Mouse (Mus musculus): ENCODE data around the gene Zfhx3.

The Zfhx3 gene

DNA sequence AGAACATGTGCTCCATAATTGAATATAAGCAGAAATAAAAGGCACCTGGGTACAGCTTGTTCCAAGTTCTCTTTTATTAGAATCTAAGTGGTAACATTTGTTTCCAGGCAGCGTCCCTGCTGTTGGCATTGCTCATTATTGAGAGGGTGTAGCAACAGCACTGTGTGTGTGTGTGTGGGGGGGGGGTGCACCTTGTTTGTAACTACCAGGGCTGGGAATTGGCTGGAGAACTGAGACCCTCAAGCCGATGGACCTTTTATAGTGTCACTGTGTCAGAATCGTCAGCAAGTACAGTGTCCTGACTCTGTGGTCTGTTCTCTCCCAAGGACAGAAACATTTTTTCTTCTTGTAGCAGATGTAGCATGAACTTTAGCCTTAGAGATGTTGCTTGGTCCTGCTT is 77.2 kb downstream of the Zfhx3 start:
- DNase-seq (ENCODE audit: low spot score in 2 of 2): no peak

GRCm38 (mm10) chr8:108022404-108022803 is 80.0 kb downstream of the Zfhx3 start:
- DNase-seq (ENCODE audit: low spot score in 2 of 2): no peak

DNA sequence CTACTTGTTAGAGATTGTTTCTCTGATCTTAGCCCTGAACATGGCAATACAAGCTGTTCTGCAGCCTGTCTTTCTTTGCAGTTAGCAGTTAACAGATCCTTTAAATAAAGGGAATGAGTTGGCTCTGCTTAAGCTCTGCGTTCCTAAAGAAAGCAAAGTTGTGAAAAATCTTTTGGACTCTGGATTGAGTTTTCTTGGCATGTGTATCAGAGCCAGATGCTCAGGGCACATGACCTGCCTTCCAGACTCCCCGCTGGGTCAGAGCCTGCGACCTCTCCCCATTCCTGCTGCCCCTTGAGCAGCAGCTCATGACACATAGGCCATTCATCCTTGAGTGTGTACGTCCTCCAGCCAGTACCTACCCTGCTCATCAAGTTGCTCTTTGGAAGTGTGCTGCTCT is 81.9 kb downstream of the Zfhx3 start:
- no peak for DNase-seq (ENCODE audit: low spot score in 2 of 2)

GRCm38 (mm10) chr8:108025249-108025648 is 82.8 kb downstream of the Zfhx3 start:
- no peak for DNase-seq (ENCODE audit: low spot score in 2 of 2)

DNA sequence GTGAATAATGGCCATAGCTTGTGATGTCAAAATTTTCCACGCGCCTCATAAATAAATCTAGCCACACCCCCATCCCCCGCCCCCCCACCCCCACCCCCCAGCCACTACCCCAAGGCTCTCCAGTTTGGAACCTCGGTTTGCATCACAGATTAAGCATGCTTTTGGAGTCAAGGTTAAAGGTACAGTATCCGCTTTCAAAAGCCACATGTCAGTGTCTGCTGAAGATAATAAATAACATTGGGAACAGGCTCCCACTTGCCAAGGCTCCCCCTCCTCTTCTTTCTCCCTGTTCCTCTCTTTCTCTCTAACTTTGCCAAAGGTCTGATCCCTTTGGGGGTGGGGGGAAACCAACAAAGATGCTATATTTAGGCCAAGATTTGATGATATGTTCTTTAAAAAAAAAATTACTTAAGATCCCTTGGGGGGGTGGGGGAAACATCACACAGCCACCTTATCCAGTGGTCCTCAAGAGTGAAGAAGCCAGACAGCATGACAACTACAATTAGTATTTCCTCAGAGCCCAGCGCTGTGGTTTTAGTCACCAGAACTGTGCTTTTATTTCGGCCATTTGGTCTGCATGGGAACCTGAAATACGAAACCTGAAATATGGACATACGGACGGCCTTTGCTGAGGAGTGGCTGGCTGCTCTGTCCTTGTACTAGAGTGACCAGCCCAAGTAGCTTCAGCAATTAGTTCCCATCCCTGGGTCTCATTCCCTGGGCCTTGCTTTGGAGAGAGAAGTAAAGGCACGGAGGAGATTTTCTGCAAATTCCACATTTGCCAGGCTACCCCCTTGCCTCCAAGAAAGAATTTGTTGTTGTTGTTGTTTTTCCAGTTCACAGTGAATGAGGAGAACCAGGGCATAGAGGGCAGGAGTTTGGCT is 84.4 kb downstream of the Zfhx3 start:
- no peak for DNase-seq (ENCODE audit: low spot score in 2 of 2)

DNA sequence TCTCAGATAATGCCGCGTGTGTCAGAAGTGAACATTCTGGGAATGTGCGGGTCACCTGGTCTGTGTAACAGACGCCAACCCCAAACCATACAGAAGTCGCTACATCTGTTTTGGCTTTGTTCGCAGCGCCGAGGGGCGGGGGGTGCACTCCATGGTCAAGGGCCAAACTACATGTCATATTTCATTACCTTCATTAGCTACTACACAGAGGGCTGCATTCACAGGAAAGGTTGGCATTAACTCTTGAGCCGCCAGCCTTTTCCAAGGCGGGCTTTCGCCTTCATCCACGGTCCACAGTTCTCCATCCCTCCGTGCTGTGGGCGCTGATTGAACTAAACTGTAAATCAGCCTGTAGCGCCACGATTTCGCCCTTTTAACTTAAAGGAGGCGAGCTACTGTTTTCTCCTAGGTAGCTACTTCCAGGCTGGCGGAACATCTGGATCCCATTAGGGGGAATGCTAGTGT is 85.1 kb downstream of the Zfhx3 start:
- no peak for DNase-seq (ENCODE audit: low spot score in 2 of 2)

DNA sequence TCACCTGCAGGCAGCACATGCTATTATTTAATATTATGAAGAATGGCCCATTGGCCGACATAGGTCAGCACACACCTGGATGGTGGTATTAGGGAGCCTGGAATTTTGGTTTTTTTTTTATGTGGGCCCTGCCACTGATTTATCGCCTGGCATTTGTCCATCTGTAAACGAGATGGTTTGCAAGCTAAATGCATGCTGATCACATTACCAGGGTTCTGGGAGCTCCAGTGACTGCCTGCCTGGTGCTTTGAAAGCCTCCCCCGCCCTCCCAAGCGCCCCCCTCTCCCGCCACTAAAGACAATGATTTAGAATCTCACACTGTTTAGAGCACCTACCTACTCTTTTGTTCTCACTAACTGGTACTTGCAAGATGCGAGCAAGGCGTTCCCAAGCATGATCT is 86.0 kb downstream of the Zfhx3 start:
- no peak for DNase-seq (ENCODE audit: low spot score in 2 of 2)

DNA sequence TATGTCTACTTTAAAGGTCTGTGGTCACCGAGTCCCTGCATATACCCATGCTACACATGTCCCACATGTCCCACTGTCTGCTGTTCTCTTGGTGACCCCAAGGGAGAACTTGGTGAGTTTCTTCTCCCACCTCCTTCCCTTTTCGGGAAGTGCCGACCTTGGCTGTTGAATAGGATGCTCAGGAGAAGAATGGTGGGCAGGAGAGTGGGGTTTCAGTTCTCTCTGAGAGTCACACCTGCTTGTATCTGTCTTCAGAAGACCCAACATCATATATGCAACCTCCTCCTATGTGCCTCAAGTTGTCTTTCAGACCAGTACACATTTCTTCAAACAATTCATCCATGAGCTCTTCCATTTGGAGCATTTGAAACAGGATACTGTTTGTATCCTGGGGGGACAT is 88.7 kb downstream of the Zfhx3 start:
- no peak for DNase-seq (ENCODE audit: low spot score in 2 of 2)

- no peak for DNase-seq (ENCODE audit: low spot score in 2 of 2)
These were observed 91.6 kb downstream of the Zfhx3 start for GRCm38 (mm10) chr8:108034070-108034469.

GRCm38 (mm10) chr8:108034726-108035125 is 92.3 kb downstream of the Zfhx3 start:
- no peak for DNase-seq (ENCODE audit: low spot score in 2 of 2)

GRCm38 (mm10) chr8:108043618-108044017 is 101.2 kb downstream of the Zfhx3 start:
- no peak for DNase-seq (ENCODE audit: low spot score in 2 of 2)

DNA sequence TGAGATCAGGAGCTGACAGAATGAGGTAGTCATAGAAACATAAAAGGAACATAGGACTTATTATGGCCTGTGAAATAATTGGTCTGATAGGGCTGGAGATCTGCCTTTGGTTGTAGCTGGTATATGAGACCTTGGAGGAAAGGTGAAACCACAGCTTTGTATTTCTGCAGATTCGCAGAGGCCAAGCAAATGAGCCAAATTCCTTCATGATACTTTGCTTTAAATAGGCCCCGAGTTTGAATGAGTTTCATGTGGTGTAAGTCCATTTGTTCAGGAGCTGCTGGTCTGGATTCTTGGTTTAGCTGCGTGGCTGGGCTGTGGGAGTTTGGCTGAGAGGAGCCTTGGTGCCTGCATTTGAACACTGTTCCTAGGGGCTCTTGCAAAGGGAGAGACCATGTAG is 101.7 kb downstream of the Zfhx3 start:
- DNase-seq (ENCODE audit: low spot score in 2 of 2): no peak

DNA sequence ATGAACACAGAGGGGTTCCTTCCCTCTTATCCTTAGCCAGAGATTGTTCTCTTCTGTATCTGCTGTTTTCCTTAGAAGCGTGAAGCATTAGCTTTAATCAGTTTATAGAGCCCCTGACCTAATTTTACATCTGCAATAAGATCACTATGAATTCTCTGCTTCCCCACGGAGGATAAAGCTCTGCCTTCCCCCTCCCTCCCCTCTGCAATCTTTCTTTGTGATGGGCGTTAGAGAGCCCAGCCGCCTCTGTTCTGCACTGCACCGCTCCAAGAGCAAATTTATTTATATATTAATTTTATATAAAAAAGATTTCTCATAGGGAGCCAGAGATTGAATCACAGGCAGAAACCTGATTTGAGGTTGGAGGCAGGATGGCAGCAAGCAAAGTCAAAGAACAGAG is 113.8 kb downstream of the Zfhx3 start:
- DNase-seq (ENCODE audit: low spot score in 2 of 2): no peak

DNA sequence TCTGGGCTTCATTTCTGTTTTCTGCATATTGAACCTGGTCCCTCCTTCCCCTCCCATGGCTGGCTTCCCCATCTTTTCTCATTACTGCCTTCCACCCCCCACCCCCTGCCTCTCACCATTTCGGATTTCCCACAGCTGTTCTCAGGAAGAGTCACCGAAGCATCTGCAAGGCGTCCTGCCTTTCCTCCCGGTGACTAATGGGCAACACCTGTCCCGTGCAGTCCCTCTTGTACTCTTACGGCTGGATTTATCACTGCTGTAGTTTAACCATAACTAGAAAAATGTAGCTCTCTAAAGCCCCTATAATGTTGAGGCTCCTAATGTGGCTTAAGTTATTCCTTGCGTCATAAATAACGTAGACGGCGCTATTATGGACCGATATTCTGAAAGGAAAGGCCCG is 119.5 kb downstream of the Zfhx3 start:
- DNase-seq (ENCODE audit: low spot score in 2 of 2): no peak

GRCm38 (mm10) chr8:108067111-108067510 is 124.7 kb downstream of the Zfhx3 start:
- DNase-seq (ENCODE audit: low spot score in 2 of 2): no peak

DNA sequence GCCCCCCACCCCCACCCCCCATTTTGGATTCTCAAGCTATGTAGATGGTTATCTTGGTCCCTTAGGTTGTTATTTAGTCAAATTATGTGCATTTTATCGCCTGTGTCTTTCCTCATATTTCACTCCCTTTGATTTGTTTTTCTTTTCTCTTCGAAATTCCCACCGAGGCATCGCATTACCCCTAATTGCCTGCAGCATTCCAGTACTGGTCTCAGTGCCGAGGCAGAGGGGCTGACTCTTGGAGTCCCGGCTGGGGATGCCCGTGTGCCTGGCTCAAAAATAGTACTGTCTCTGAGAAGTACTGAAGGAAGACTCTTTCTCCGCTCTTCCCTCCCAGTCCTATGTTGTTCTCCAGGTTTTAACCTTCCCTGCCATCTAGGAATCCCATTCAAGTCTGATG is 125.8 kb downstream of the Zfhx3 start:
- DNase-seq (ENCODE audit: low spot score in 2 of 2): no peak

- no peak for DNase-seq (ENCODE audit: low spot score in 2 of 2)
These were observed 128.0 kb downstream of the Zfhx3 start for GRCm38 (mm10) chr8:108070438-108070837.

- DNase-seq (ENCODE audit: low spot score in 2 of 2): no peak
These were observed 129.8 kb downstream of the Zfhx3 start for GRCm38 (mm10) chr8:108072126-108072746.

DNA sequence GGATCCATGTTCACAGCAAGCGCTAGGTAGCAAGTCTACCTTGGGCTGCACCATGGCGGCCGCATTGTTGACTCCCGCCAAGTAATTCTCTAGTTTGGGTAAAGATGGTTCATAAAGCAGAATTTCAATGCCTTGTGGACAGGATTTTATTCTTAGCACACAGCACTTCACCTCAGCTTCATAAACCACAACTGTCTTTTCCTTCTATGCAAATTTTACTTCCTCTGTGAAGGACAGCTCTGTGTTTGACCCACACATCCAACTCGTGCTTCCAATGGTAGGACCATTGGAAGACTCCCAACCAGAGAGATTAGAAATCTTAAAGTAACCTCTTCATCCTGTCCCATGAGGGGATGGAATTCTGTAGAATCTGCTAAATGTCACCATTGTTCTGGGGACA is 130.4 kb downstream of the Zfhx3 start:
- no peak for DNase-seq (ENCODE audit: low spot score in 2 of 2)

- no peak for DNase-seq (ENCODE audit: low spot score in 2 of 2)
These were observed 132.7 kb downstream of the Zfhx3 start for GRCm38 (mm10) chr8:108075176-108075575.

DNA sequence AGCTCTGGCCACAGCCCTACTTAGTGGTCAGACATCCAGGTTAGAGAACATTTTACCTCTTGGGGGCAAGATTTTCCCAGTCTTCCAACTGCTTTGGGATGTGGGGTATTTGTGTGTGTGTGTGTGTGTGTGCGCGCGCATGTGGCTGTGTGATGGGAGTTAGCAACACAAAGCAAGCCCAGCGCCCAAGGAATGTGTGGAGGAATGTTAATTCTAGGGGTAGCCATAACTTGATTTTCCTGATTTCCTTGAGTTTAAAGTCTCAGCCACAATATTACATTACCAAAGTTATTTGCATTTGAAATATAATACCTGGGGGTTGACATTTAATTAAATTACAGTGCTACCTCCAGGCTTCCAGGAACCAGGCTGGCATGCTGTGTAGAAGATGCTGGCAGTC is 136.3 kb downstream of the Zfhx3 start:
- DNase-seq (ENCODE audit: low spot score in 2 of 2): no peak

DNA sequence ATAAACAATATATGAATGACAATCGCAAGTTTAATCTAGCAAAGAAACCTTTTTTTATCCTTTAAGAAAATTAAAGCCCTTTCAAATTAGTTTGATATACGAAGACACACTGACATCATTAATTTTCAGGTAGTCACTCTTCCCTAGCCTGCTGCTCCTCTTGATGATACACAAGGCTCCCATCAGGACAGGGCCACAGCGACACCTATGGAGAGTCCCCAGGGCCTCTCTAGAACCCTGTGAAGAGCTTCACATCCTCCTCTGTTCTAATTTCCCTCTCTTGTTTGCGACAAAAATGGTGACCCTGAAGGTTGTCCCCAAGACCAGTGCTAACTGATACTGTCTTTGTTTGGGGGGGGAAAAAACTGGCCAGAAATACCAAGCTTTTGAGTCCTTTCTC is 144.5 kb downstream of the Zfhx3 start:
- DNase-seq (ENCODE audit: low spot score in 2 of 2): no peak

DNA sequence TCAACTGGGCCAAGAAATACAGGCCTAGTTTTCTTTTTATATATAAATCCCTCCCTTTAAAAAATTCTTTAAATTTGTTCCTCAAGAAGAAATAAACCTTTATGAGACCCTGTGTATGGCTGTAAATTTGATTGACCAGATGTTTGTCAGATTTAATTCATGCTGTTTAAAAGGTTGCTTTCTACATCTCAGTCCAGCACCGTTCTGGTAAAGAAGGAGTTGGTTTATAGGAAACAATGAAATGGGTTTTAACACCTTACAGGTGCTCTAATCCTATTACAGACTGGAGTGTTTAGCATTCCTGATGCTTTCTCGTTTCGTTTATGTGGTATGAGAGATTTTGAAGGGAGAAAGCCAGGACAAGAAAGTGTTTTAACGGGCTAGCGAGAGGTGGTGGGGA is 147.2 kb downstream of the Zfhx3 start:
- DNase-seq (ENCODE audit: low spot score in 2 of 2): no peak

Data from heart, adult 9 months (tissue).